31 mouse cellular contexts compared by ENCODE assay signal in genomic region chr12:54969033-54969432, GRCm38 (mm10). TPM values are rescaled to one million over a fixed set of nuclear protein-coding genes. Genes with fewer than 3 reads are reported as not detected.
DNase-seq lines count a peak whose midpoint lies in the region; ATAC-seq and TF ChIP-seq lines count a peak whose summit lies in the region.
"Had no signal": no experiment of that assay in that cellular context is flagged by ENCODE, and none has a peak within 500 bp of the region (broad histone marks: within the 10 kb centered on the region; RNA-seq: fewer than 3 reads in every experiment).

No protein-coding gene starts in this region.

- peaks cover 13% of the 10 kb centered on the region for H3K4me1 ChIP-seq in bone marrow macrophage, adult 2 months (ENCODE audit: control insufficient read depth, insufficient read depth, low read length)
- H3K4me1 ChIP-seq in limb, embryonic 10.5 days = no peaks in the 10 kb centered on the region
- H3K4me1 ChIP-seq in midbrain, postnatal 0 days (ENCODE audit: insufficient read depth, low read length) = no peaks in the 10 kb centered on the region
- H3K4me1 ChIP-seq: embryonic facial prominence, embryonic 13.5 days; embryonic facial prominence, embryonic 15.5 days; forebrain, embryonic 10.5 days; forebrain, embryonic 12.5 days had no signal

- no peak overlapping the region for H3K9ac ChIP-seq in midbrain, postnatal 0 days (replicated peaks; ENCODE audit: low read length, poor library complexity, severe bottlenecking)
- H3K9ac ChIP-seq: embryonic facial prominence, embryonic 13.5 days; embryonic facial prominence, embryonic 15.5 days; forebrain, embryonic 12.5 days had no signal

- DNase-seq in limb, embryonic 10.5 days (ENCODE audit: low spot score) = peak; percentile 4
- DNase-seq in left cerebral cortex, postnatal 10 days (ENCODE audit: extremely low spot score in 1 of 2, low spot score in 2 of 2) = no peak
- DNase-seq in heart, adult 11 months = no peak
- DNase-seq in midbrain, postnatal 0 days (ENCODE audit: low spot score) = no peak
- DNase-seq: adrenal gland, adult 8-10 months; adrenal gland, postnatal 14 days; adrenal gland, postnatal 36 days; cerebellum, adult 11 months; cerebellum, adult 18-20 months; cerebellum, adult 8-10 months; cerebellum, adult 9-11 months; cerebellum, postnatal 14 days; cerebellum, postnatal 36 days; embryo, embryonic 11 days had no signal

- H3K9me3 ChIP-seq in limb, embryonic 10.5 days (replicated peaks) = no peaks in the 10 kb centered on the region
- no peaks in the 10 kb centered on the region for H3K9me3 ChIP-seq in midbrain, postnatal 0 days (ENCODE audit: low read length)
- H3K9me3 ChIP-seq: embryonic facial prominence, embryonic 13.5 days; embryonic facial prominence, embryonic 15.5 days; forebrain, embryonic 10.5 days; forebrain, embryonic 12.5 days had no signal

- TF ChIP-seq CTCF in bone marrow macrophage, adult 2 months (IDR thresholded peaks at IDR 0.05; ENCODE audit: low read depth, low read length) = no peak
- TF ChIP-seq CTCF in midbrain, postnatal 0 days (IDR thresholded peaks at IDR 0.05) = no peak

- intact Hi-C loops in left cerebral cortex, postnatal 10 days (cut with DNase I) = no loop called here

- no peaks in the 10 kb centered on the region for H3K27me3 ChIP-seq in limb, embryonic 10.5 days (ENCODE audit: low read depth, poor library complexity, severe bottlenecking)
- H3K27me3 ChIP-seq in midbrain, postnatal 0 days (ENCODE audit: insufficient read depth, low read length) = no peaks in the 10 kb centered on the region
- H3K27me3 ChIP-seq: embryonic facial prominence, embryonic 13.5 days; embryonic facial prominence, embryonic 15.5 days; forebrain, embryonic 12.5 days; Patski had no signal

- 86% methylated on average over 3 of the region's 3 CpGs for WGBS in limb, embryonic 10.5 days
- 84% methylated on average over 3 of the region's 3 CpGs for WGBS in midbrain, postnatal 0 days

- no peak overlapping the region for H3K4me2 ChIP-seq in midbrain, postnatal 0 days (ENCODE audit: low read depth, low read length, poor library complexity, severe bottlenecking)
- H3K4me2 ChIP-seq: embryonic facial prominence, embryonic 13.5 days; embryonic facial prominence, embryonic 15.5 days; forebrain, embryonic 12.5 days had no signal

- peaks cover 83% of the 10 kb centered on the region for H3K36me3 ChIP-seq in limb, embryonic 10.5 days
- no peaks in the 10 kb centered on the region for H3K36me3 ChIP-seq in midbrain, postnatal 0 days (ENCODE audit: insufficient read depth, low read length)

- peak; percentile 40; the same call in 1 of the 2 replicates for ATAC-seq in megakaryocyte, adult 5-6 weeks (ENCODE audit: poor library complexity, severe bottlenecking)
- no peak for ATAC-seq in midbrain, postnatal 0 days (ENCODE audit: low FRiP score)
- ATAC-seq: activated CD4-positive, CD25-positive, alpha-beta regulatory T cell, adult 4 months; forebrain, embryonic 14.5 days; forebrain, embryonic 16.5 days; Patski had no signal

- TF ChIP-seq POLR2A in bone marrow macrophage, adult 2 months (IDR thresholded peaks at IDR 0.05; ENCODE audit: borderline replicate concordance, low read depth, low read length) = no peak

- H3K4me3 ChIP-seq in bone marrow macrophage, adult 2 months (ENCODE audit: insufficient read depth, low read length) = no peak overlapping the region
- H3K4me3 ChIP-seq in limb, embryonic 10.5 days = no peak overlapping the region
- no peak overlapping the region for H3K4me3 ChIP-seq in midbrain, postnatal 0 days (ENCODE audit: low read depth, low read length)
- H3K4me3 ChIP-seq: embryonic facial prominence, embryonic 13.5 days; embryonic facial prominence, embryonic 15.5 days; erythroblast, embryonic 14.5 days; forebrain, embryonic 10.5 days; forebrain, embryonic 12.5 days had no signal

- H3K27ac ChIP-seq in bone marrow macrophage, adult 2 months (ENCODE audit: insufficient read depth, low read depth, low read length) = peak overlapping the region; percentile 55
- H3K27ac ChIP-seq in limb, embryonic 10.5 days = no peak overlapping the region
- H3K27ac ChIP-seq in midbrain, postnatal 0 days (ENCODE audit: low read depth, low read length) = no peak overlapping the region
- H3K27ac ChIP-seq: embryonic facial prominence, embryonic 13.5 days; embryonic facial prominence, embryonic 15.5 days; forebrain, embryonic 10.5 days; forebrain, embryonic 12.5 days had no signal

RNA-seq across cellular contexts. Expression of gene Gm20403, which starts 17.3 kb away (rescaled TPM):
- polyA plus RNA-seq in bone marrow macrophage, adult 2 months (2012; ENCODE audit: insufficient read depth, insufficient read length, missing spikeins) = not detected in 2 replicates
- not detected in 2 replicates for polyA plus RNA-seq in limb, embryonic 10.5 days (2016; fragmentation: Nextera tagmentation; extraction: Ambion mirVana)
- total RNA-seq in megakaryocyte, adult 5-6 weeks (2015) = not detected in 2 replicates
- total RNA-seq in megakaryocyte, adult 5-6 weeks (2017) = not detected in 2 replicates
- total RNA-seq in left cerebral cortex, postnatal 10 days (2021) = not detected
- total RNA-seq in midbrain, postnatal 0 days (2014; rRNA removed) = not detected in 2 replicates
- polyA plus RNA-seq in midbrain, postnatal 0 days (2015; fragmentation: Nextera tagmentation; extraction: Ambion mirVana) = not detected in 2 replicates
- total RNA-seq: adrenal gland, adult 18-20 months; adrenal gland, adult 8-10 months; adrenal gland, postnatal 14 days; adrenal gland, postnatal 36 days; common myeloid progenitor, adult 5-6 weeks; ES-E14 had no signal
- polyA plus RNA-seq: activated CD4-positive, CD25-positive, alpha-beta regulatory T cell, adult 4 months; brain, embryonic 14.5 days; C2C12; embryonic facial prominence, embryonic 11.5 days; embryonic facial prominence, embryonic 13.5 days; embryonic facial prominence, embryonic 15.5 days; forebrain, embryonic 10.5 days; forebrain, embryonic 12.5 days; forebrain, embryonic 14.5 days; forebrain, embryonic 16.5 days had no signal

RNA-seq across cellular contexts. Expression of gene Baz1a, which starts 45.1 kb away (rescaled TPM):
- 19.8 and 22.2 TPM in 2 replicates for polyA plus RNA-seq in bone marrow macrophage, adult 2 months (2012; ENCODE audit: insufficient read depth, insufficient read length, missing spikeins)
- polyA plus RNA-seq in limb, embryonic 10.5 days (2016; fragmentation: Nextera tagmentation; extraction: Ambion mirVana) = 31.6 and 36.1 TPM in 2 replicates
- 187 and 200 TPM in 2 replicates for total RNA-seq in megakaryocyte, adult 5-6 weeks (2015)
- 105 and 107 TPM in 2 replicates for total RNA-seq in megakaryocyte, adult 5-6 weeks (2017)
- 1 to 10 TPM; 2.3 to 2.9 TPM for total RNA-seq in left cerebral cortex, postnatal 10 days (2021)
- 2.1 and 4.4 TPM in 2 replicates for total RNA-seq in midbrain, postnatal 0 days (2014; rRNA removed)
- polyA plus RNA-seq in midbrain, postnatal 0 days (2015; fragmentation: Nextera tagmentation; extraction: Ambion mirVana) = 2.0 and 2.6 TPM in 2 replicates

Comparison
In these comparisons a context has a peak if more than half of its experiments do, and no peak if none do; other contexts are left out.
1. RNA of gene Baz1a, which starts 45.1 kb away (total RNA-seq): 105 to 200 TPM in megakaryocyte, adult 5-6 weeks; 2.1 to 4.4 TPM in midbrain, postnatal 0 days and 2.3 to 2.9 TPM in left cerebral cortex, postnatal 10 days; every median in the first group is over 10 times any median in the second.